Mouse (Mus musculus): ENCODE results near the gene Tomm20.
"Not testable (repeated sequence)": the region's sequence is repeated elsewhere in the genome, so short reads cannot be mapped to it uniquely, and the experiment has no call there.

Gene Tomm20

GRCm38 (mm10) chr8:126920386-126920785, 25.3 kb downstream of the Tomm20 start:
- H3K27me3 ChIP-seq (ENCODE audit: insufficient read depth, low read length): no peaks in the 10 kb centered on the region
- H3K4me1 ChIP-seq (replicated peaks; ENCODE audit: low read depth, low read length): peaks cover 20% of the 10 kb centered on the region
- H3K36me3 ChIP-seq (ENCODE audit: insufficient read depth, low read length): peaks cover 33% of the 10 kb centered on the region
- no peaks in the 10 kb centered on the region for H3K9me3 ChIP-seq (ENCODE audit: low read length)
- no peak for TF ChIP-seq NANOG (IDR thresholded peaks at IDR 0.05; ENCODE audit: borderline replicate concordance, low read length)
- TF ChIP-seq CTCF (conservative IDR thresholded peaks at IDR 0.05; ENCODE audit: low read length): no peak
- no peak overlapping the region; the same call in 1 of the 2 replicates for H3K4me3 ChIP-seq (replicated peaks; ENCODE audit: low read length)

- Histone ChIP-seq H3K9me3 (ENCODE audit: low read length) (no peaks in the 10 kb centered on the region), H3K4me3 (replicated peaks; ENCODE audit: low read length) (no peak overlapping the region), H3K36me3 (ENCODE audit: insufficient read depth, low read length) (peaks cover 27% of the 10 kb centered on the region), H3K27me3 (ENCODE audit: insufficient read depth, low read length) (no peaks in the 10 kb centered on the region), H3K4me1 (replicated peaks; ENCODE audit: low read depth, low read length) (peaks cover 20% of the 10 kb centered on the region)
- no peak for TF ChIP-seq NANOG (IDR thresholded peaks at IDR 0.05; ENCODE audit: borderline replicate concordance, low read length)
- no peak for TF ChIP-seq CTCF (conservative IDR thresholded peaks at IDR 0.05; ENCODE audit: low read length)
- TF ChIP-seq POU5F1 (IDR thresholded peaks at IDR 0.05; ENCODE audit: borderline replicate concordance, low read length): no peak
Measured at GRCm38 (mm10) chr8:126919703-126920102, 25.9 kb downstream of the Tomm20 start.

- Histone ChIP-seq H3K27me3 (ENCODE audit: insufficient read depth, low read length) (no peaks in the 10 kb centered on the region), H3K4me3 (replicated peaks; ENCODE audit: low read length) (no peak overlapping the region), H3K4me1 (replicated peaks; ENCODE audit: low read depth, low read length) (peaks cover 20% of the 10 kb centered on the region), H3K36me3 (ENCODE audit: insufficient read depth, low read length) (peaks cover 24% of the 10 kb centered on the region), H3K9me3 (ENCODE audit: low read length) (no peaks in the 10 kb centered on the region)
- TF ChIP-seq POU5F1 (IDR thresholded peaks at IDR 0.05; ENCODE audit: borderline replicate concordance, low read length) (no peak), CTCF (conservative IDR thresholded peaks at IDR 0.05; ENCODE audit: low read length) (no peak), NANOG (IDR thresholded peaks at IDR 0.05; ENCODE audit: borderline replicate concordance, low read length) (no peak)
Measured at GRCm38 (mm10) chr8:126919255-126919654, 26.4 kb downstream of the Tomm20 start.

- no peaks in the 10 kb centered on the region for H3K9me3 ChIP-seq (ENCODE audit: low read length)
- peaks cover 26% of the 10 kb centered on the region for H3K4me1 ChIP-seq (replicated peaks; ENCODE audit: low read depth, low read length)
- no peaks in the 10 kb centered on the region for H3K27me3 ChIP-seq (ENCODE audit: insufficient read depth, low read length)
- peaks cover 15% of the 10 kb centered on the region for H3K36me3 ChIP-seq (ENCODE audit: insufficient read depth, low read length)
- TF ChIP-seq NANOG (IDR thresholded peaks at IDR 0.05; ENCODE audit: borderline replicate concordance, low read length) (no peak), CTCF (conservative IDR thresholded peaks at IDR 0.05; ENCODE audit: low read length) (no peak), POU5F1 (IDR thresholded peaks at IDR 0.05; ENCODE audit: borderline replicate concordance, low read length) (no peak)
- no peak overlapping the region for H3K4me3 ChIP-seq (replicated peaks; ENCODE audit: low read length)
Measured at GRCm38 (mm10) chr8:126918356-126918755, 27.3 kb downstream of the Tomm20 start.

GRCm38 (mm10) chr8:126917179-126917905, 28.3 kb downstream of the Tomm20 start:
- Histone ChIP-seq H3K36me3 (ENCODE audit: insufficient read depth, low read length) (peaks cover 5% of the 10 kb centered on the region), H3K4me3 (replicated peaks; ENCODE audit: low read length) (no peak overlapping the region), H3K9me3 (ENCODE audit: low read length) (no peaks in the 10 kb centered on the region), H3K4me1 (replicated peaks; ENCODE audit: low read depth, low read length) (peaks cover 26% of the 10 kb centered on the region), H3K27me3 (ENCODE audit: insufficient read depth, low read length) (0 out of 2 replicates have a peak, but pooled peaks cover under 1% of the 10 kb centered on the region)
- TF ChIP-seq POU5F1 (IDR thresholded peaks at IDR 0.05; ENCODE audit: borderline replicate concordance, low read length) (no peak), CTCF (conservative IDR thresholded peaks at IDR 0.05; ENCODE audit: low read length) (peak; percentile 21; the same call in 1 of the 2 replicates)

GRCm38 (mm10) chr8:126916611-126917010, 29.0 kb downstream of the Tomm20 start:
- Histone ChIP-seq H3K9me3 (ENCODE audit: low read length) (no peaks in the 10 kb centered on the region), H3K4me3 (replicated peaks; ENCODE audit: low read length) (no peak overlapping the region), H3K36me3 (ENCODE audit: insufficient read depth, low read length) (peaks cover 4% of the 10 kb centered on the region), H3K4me1 (replicated peaks; ENCODE audit: low read depth, low read length) (peaks cover 26% of the 10 kb centered on the region), H3K27me3 (ENCODE audit: insufficient read depth, low read length) (0 out of 2 replicates have a peak, but pooled peaks cover 2% of the 10 kb centered on the region)
- TF ChIP-seq CTCF (conservative IDR thresholded peaks at IDR 0.05; ENCODE audit: low read length) (no peak), POU5F1 (IDR thresholded peaks at IDR 0.05; ENCODE audit: borderline replicate concordance, low read length) (no peak), NANOG (IDR thresholded peaks at IDR 0.05; ENCODE audit: borderline replicate concordance, low read length) (no peak)

GRCm38 (mm10) chr8:126914609-126915375, 30.9 kb downstream of the Tomm20 start:
- H3K4me1 ChIP-seq (replicated peaks; ENCODE audit: low read depth, low read length): peaks cover 13% of the 10 kb centered on the region
- TF ChIP-seq CTCF (conservative IDR thresholded peaks at IDR 0.05; ENCODE audit: low read length): no peak
- TF ChIP-seq NANOG (IDR thresholded peaks at IDR 0.05; ENCODE audit: borderline replicate concordance, low read length): no peak
- TF ChIP-seq POU5F1 (IDR thresholded peaks at IDR 0.05; ENCODE audit: borderline replicate concordance, low read length): no peak
- no peak overlapping the region for H3K4me3 ChIP-seq (replicated peaks; ENCODE audit: low read length)
- no peaks in the 10 kb centered on the region for H3K9me3 ChIP-seq (ENCODE audit: low read length)
- peaks cover 2% of the 10 kb centered on the region; the same call in 1 of the 2 replicates for H3K27me3 ChIP-seq (ENCODE audit: insufficient read depth, low read length)
- H3K36me3 ChIP-seq (ENCODE audit: insufficient read depth, low read length): no peaks in the 10 kb centered on the region

GRCm38 (mm10) chr8:126914107-126914490, 31.5 kb downstream of the Tomm20 start:
- H3K36me3 ChIP-seq (ENCODE audit: insufficient read depth, low read length); H3K4me1 ChIP-seq (replicated peaks; ENCODE audit: low read depth, low read length); H3K9me3 ChIP-seq (ENCODE audit: low read length); H3K27me3 ChIP-seq (ENCODE audit: insufficient read depth, low read length); H3K4me3 ChIP-seq (replicated peaks; ENCODE audit: low read length): not testable (repeated sequence)

All from E14TG2a.4 (cell line).